Mouse (Mus musculus): ENCODE measurements at regions not wholly inside any gene's neighbourhood (a gene's known extent, or its start where the extent isn't known, plus 50 kb on each side); places are given as distances from the start of the nearest gene placed in this dataset.

DNA sequence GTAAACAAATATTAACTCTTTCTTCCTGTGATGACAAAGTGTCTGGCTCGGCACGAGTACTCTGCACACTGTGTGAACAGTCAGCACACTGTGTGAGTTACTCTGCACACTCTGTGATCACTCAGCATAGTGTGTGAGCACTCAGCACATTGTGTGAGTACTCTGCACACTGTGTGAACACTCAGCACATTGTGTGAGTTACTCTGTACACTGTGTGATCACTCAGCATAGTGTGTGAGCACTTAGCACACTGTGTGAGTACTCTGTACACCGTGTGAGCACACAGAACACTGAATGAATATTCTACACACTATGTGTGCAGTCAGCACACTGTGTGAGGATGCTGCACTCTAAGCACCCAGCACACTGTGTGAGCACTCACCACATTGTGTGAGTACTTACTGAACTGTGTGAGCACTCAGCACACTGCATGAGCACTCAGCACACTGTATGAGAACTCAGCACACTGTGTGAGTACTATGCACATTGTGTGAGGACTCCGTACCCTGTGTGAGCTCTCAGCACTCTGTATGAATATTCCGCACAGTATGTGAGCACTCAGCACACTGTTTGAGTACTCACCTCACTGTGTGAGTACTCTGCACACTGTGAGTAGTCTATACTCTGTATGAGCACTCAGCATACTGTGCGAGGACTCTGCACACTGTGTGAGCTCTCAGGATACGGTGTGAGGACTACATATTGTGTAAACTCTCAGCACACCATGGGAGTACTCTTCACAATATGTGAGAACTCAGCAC, 381.9 kb downstream of the Hdgfl1 start:
- no peak for TF ChIP-seq POLR2A (IDR thresholded peaks at IDR 0.05; ENCODE audit: insufficient read depth, low read depth, low read length)
- no peak for TF ChIP-seq CTCF (IDR thresholded peaks at IDR 0.05)
